Mouse (Mus musculus) kidney, adult 2 months (tissue): ENCODE measurements around the gene Tas2r118. TPM values are rescaled to one million over a fixed set of nuclear protein-coding genes. Genes with fewer than 3 reads are reported as not detected.
A peak's percentile ranks its signal among the peaks of the same experiment; 100 is the strongest.

Source experiments
- DNase-seq: peaks from one replicate; pipeline ENCODE4 v3.0.0; 2021
- H3K27ac ChIP-seq: fragments of 200-500 bp; 2 replicates; pipeline ENCODE4 v1.5.1; 2012; ENCODE audit warnings: low read depth, low read length, control low read depth, inconsistent platforms; ENCODE audit not compliant: insufficient read depth
- H3K27me3 ChIP-seq: fragments of 200-500 bp; replicated peaks from 2 replicates; pipeline ENCODE4 v1.6.1; 2012; ENCODE audit warnings: mild to moderate bottlenecking, moderate library complexity, low read length, inconsistent platforms; ENCODE audit not compliant: control insufficient read depth, insufficient read depth
- H3K36me3 ChIP-seq: fragments of 200-500 bp; 2 replicates; pipeline ENCODE4 v1.6.1; 2012; ENCODE audit warnings: mild to moderate bottlenecking, moderate library complexity, low read length, inconsistent platforms; ENCODE audit not compliant: control insufficient read depth, insufficient read depth
- H3K4me1 ChIP-seq: fragments of 200-500 bp; 2 replicates; pipeline ENCODE4 v1.6.1; 2011; ENCODE audit warnings: low read length; ENCODE audit not compliant: control insufficient read depth, insufficient read depth
- H3K4me3 ChIP-seq: fragments of 200-500 bp; 2 replicates; pipeline ENCODE4 v1.5.1; 2011; ENCODE audit warnings: mild to moderate bottlenecking, low read depth, low read length, control low read depth; ENCODE audit not compliant: insufficient read depth
- CTCF ChIP-seq: fragments of 200-500 bp; conservative IDR thresholded peaks from 2 replicates; pipeline ENCODE4 v1.5.1; 2011; ENCODE audit warnings: low read depth, mild to moderate bottlenecking, control low read depth, low read length, moderate library complexity, mixed read lengths; ENCODE audit not compliant: insufficient read depth, insufficient read length
- POLR2A ChIP-seq: fragments of 200-500 bp; IDR thresholded peaks from one replicate; pipeline ENCODE4 v1.6.1; 2011; ENCODE audit warnings: low read depth, low read length, control low read depth
- WGBS: fragments of 180-500 bp; shearing (Covaris S2); methylation state at CpG from one replicate; pipeline ENCODE4 v1.1.7; 2018; 5-methylcytosine and 5-hydroxymethylcytosine counted together
- polyA plus RNA-seq: library from polyadenylated mRNA; depleted of rRNA; stranded (reverse); fragments of >200 nt; gene quantifications from 2 replicates; pipeline ENCODE4 v1.2.3, GENCODE M21; 2012; rRNA removed

Gene Tas2r118
- polyA plus RNA-seq, 1 experiment = not detected

DNA sequence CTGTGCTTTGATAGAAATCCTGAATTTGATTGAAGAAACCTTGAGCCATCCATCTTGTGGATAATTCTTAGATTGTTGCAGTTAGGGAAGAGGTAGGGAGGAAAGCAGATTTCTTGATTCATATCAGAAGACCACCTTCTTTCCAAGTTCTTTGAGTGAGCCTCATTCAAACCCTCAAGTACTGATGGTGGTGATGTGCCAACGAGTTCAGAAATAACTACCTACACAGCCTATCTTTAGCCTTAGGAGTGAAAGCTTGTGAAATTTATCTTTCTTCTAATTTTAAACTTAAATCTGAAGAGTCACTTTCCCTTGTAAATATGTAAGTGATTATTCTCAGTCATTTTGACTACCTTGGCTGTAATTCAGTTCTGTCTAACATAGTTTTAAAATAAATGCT lies 6.1 kb downstream of the Tas2r118 start:
- Histone ChIP-seq H3K27ac (no peak overlapping the region), H3K4me1 (no peaks in the 10 kb centered on the region), H3K27me3 (no peaks in the 10 kb centered on the region), H3K4me3 (no peak overlapping the region), H3K36me3 (no peaks in the 10 kb centered on the region)
- 71% methylated on average over 1 of the region's 1 CpGs for WGBS
- no peak for TF ChIP-seq POLR2A
- TF ChIP-seq CTCF = no peak
- DNase-seq = no peak

DNA sequence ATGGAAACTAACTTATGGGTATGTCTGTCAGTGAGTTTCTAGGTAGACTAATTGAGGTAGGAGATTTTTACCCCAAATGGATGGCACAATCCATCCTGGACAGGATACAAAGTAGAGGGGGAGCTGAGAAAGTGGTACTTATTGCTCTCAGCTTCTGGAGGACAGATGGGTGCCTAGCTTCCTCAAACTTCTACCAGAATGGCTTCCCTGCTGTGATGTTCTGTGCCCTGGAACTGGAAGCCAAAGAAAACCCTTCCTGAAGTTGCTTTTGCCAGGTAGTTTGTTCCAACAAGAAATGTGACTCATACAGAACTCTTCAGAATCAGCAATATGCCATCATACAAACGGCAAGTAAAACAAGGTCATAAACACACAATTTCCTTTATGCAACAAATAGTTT lies 29.1 kb downstream of the Tas2r118 start:
- no peaks in the 10 kb centered on the region for H3K36me3 ChIP-seq
- no peak overlapping the region for H3K27ac ChIP-seq
- 93% methylated on average over 1 of the region's 1 CpGs for WGBS
- TF ChIP-seq CTCF (no peak), POLR2A (no peak)
- no peak for DNase-seq
- H3K4me1 ChIP-seq = 0 out of 2 replicates have a peak, but pooled peaks cover 4% of the 10 kb centered on the region
- H3K27me3 ChIP-seq = no peaks in the 10 kb centered on the region
- H3K4me3 ChIP-seq = no peak overlapping the region

DNA sequence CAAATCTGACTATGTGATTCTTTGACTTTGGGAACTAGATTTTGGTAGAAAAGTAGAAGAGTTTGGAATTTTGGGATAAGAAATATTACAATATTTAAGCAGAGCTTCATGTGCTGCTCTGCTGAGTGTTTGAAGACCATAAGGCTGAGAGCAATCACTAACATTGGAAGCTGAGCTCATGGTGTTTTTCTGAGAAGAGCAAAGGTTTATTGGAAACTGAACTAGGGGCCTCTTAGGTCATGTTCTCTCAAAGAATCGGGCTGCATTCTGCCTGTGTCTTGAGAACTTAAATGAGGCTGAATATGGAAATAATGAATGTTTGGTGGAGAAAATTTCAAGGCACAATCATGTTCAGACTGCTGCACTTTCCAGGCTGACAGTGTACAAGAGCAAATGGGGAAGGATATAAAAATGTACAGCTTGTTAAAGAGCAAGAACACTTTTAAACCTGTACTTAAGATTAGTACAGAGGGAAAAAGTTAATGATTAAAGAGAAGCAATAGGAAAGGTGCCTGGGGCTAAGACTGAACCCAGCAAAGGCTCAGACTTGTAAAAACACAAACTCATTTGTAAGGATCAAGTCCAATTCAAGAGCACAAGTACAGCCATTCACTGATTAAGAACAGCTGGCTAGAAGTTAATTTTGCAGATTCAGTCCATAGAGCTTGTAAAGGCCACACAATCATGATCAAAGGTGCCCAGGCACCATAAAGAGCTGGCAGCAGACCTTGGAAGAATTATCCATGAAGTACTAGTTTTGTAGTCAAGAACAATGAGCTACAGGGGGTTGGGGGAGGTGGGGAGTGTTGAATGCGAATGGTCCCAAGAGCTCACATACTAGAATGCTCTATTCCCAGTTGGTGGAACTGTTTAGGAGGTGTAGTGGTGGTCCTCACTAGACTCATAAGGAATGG lies 31.0 kb downstream of the Tas2r118 start:
- no peak overlapping the region for H3K4me3 ChIP-seq
- H3K27ac ChIP-seq = peak overlapping the region; percentile 59
- H3K27me3 ChIP-seq = no peaks in the 10 kb centered on the region
- WGBS = 45% methylated on average over 2 of the region's 2 CpGs
- TF ChIP-seq CTCF (no peak), POLR2A (no peak)
- 0 out of 2 replicates have a peak, but pooled peaks cover 4% of the 10 kb centered on the region for H3K4me1 ChIP-seq
- peak; percentile 81 for DNase-seq
- no peaks in the 10 kb centered on the region for H3K36me3 ChIP-seq

DNA sequence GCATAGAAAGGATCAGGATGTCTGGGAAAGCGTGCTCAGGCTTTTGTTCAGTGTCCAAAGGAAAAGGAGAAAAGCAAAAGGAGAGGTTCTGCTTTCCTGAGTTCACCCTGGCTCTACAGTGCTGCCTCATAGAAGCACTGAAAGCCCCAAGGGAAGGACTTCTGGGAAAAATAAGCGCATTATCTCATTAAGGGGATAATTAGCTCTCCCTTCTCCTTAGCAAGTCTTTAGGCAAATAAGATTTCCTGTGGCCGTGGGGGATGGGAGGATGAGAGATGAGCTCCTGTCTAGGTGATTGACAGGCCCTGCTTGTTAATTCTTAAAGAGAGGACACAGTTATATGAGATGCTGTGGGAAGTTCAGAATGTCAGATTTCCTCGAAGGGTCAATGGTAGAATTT lies 33.4 kb downstream of the Tas2r118 start:
- 78% methylated on average over 4 of the region's 4 CpGs for WGBS
- Histone ChIP-seq H3K4me1 (0 out of 2 replicates have a peak, but pooled peaks cover 4% of the 10 kb centered on the region), H3K27ac (no peak overlapping the region), H3K36me3 (no peaks in the 10 kb centered on the region), H3K4me3 (no peak overlapping the region), H3K27me3 (no peaks in the 10 kb centered on the region)
- no peak for DNase-seq
- TF ChIP-seq POLR2A (no peak), CTCF (no peak)

DNA sequence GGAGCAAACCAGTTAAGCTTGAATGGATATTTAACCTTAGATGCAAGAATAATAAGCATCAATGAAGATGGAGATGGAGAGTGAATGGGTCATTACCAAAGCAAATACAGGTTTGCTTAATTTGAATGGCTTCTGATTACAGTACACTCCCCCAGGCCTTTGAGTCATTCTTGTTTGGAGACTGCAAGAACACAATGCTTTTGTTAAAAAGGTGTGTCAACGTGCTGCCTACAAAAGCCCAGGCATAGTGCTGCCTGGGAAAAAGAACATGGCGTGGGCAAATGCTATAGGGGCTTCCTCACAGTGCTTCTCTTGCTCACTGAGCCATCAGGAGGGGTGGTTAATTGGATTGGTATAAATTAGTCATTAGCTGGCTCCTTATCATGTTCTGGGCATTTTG lies 46.1 kb downstream of the Tas2r118 start:
- no peak for TF ChIP-seq POLR2A
- TF ChIP-seq CTCF = no peak
- WGBS = 34% methylated on average over 2 of the region's 2 CpGs

More for the DNA sequence above, 46.1 kb downstream of the Tas2r118 start:
- no peak overlapping the region for H3K27ac ChIP-seq
- H3K27me3 ChIP-seq = no peaks in the 10 kb centered on the region
- H3K4me1 ChIP-seq = no peaks in the 10 kb centered on the region
- no peak overlapping the region for H3K4me3 ChIP-seq
- no peak for DNase-seq
- H3K36me3 ChIP-seq = no peaks in the 10 kb centered on the region

Other genes with a start within 250 kb of the Tas2r118 start
- 4.3 and 5.0 TPM in 2 replicates for gene Cadps2, start 130.6 kb downstream of the Tas2r118 start, polyA plus RNA-seq
- 219 and 268 TPM in 2 replicates for gene Slc13a1, start 198.0 kb upstream of the Tas2r118 start, polyA plus RNA-seq